Comparison of ENCODE assay signal across 8 mouse cellular contexts in genomic region chr5:98253838-98254821, GRCm38 (mm10). TPM values are rescaled to one million over a fixed set of nuclear protein-coding genes. Genes with fewer than 3 reads are reported as not detected.
DNase-seq lines count a peak whose midpoint lies in the region; ATAC-seq lines count a peak whose summit lies in the region.

Gene Fgf5, plus strand, starts transcription at chr5:98254184.

- DNase-seq in lung, postnatal 36 days, result no peak
- DNase-seq in cerebellum, postnatal 4 days (ENCODE audit: low spot score in 2 of 2), result peak; percentile 29 to 42
- DNase-seq in gastrocnemius, postnatal 14 days, result peak; percentile 24
- DNase-seq in kidney, postnatal 10 days, result peak; percentile 32
- DNase-seq in right cerebral cortex, adult 2 months (ENCODE audit: low spot score in 2 of 2), result peak; percentile 50 to 55
- no peak for DNase-seq in thymus, postnatal 36 days

- under 1% methylated on average over 65 of the region's 80 CpGs for WGBS in lung, embryonic 15.5 days
- WGBS in liver, embryonic 16.5 days (ENCODE audit: insufficient replicate concordance), result under 1% methylated on average over 79 of the region's 80 CpGs

- intact Hi-C loops in gastrocnemius, postnatal 14 days (cut with DNase I; ENCODE audit: low total_unique reads), result no loop called here

- ATAC-seq in lung, embryonic 15.5 days (ENCODE audit: borderline replicate concordance, extremely low read depth, low FRiP score, low TSS enrichment), result peak; percentile 79
- no peak for ATAC-seq in liver, embryonic 16.5 days (ENCODE audit: low read depth)

- H3K27ac ChIP-seq in lung, embryonic 15.5 days, result no peak within 1 kb of the TSS
- no peak within 1 kb of the TSS for H3K27ac ChIP-seq in liver, embryonic 16.5 days (ENCODE audit: low read length)

- peak within 1 kb of the TSS; percentile 50 for H3K4me3 ChIP-seq in lung, embryonic 15.5 days
- H3K4me3 ChIP-seq in liver, embryonic 16.5 days (ENCODE audit: low read depth, low read length), result peak within 1 kb of the TSS; percentile 41

- peaks cover 59% of the 10 kb centered on the region for H3K27me3 ChIP-seq in lung, embryonic 15.5 days
- H3K27me3 ChIP-seq in liver, embryonic 16.5 days (ENCODE audit: control insufficient read depth, insufficient read depth, low read depth, low read length), result peaks cover 36% of the 10 kb centered on the region

- H3K9me3 ChIP-seq in lung, embryonic 15.5 days, result no peaks in the 10 kb centered on the region
- no peaks in the 10 kb centered on the region for H3K9me3 ChIP-seq in liver, embryonic 16.5 days (replicated peaks; ENCODE audit: control insufficient read depth, low read length)

- H3K4me1 ChIP-seq in lung, embryonic 15.5 days, result peaks cover 16% of the 10 kb centered on the region
- H3K4me1 ChIP-seq in liver, embryonic 16.5 days (ENCODE audit: control insufficient read depth, low read depth, low read length), result no peaks in the 10 kb centered on the region; the same call in 1 of the 2 replicates

- no peaks in the 10 kb centered on the region for H3K36me3 ChIP-seq in lung, embryonic 15.5 days
- no peaks in the 10 kb centered on the region for H3K36me3 ChIP-seq in liver, embryonic 16.5 days (ENCODE audit: control insufficient read depth, insufficient read depth)

- peak within 1 kb of the TSS; percentile 94 for H3K4me2 ChIP-seq in lung, embryonic 15.5 days
- peak within 1 kb of the TSS; percentile 53 for H3K4me2 ChIP-seq in liver, embryonic 16.5 days (ENCODE audit: low read depth, low read length)

- peak within 1 kb of the TSS; percentile 40 for H3K9ac ChIP-seq in lung, embryonic 15.5 days
- H3K9ac ChIP-seq in liver, embryonic 16.5 days (ENCODE audit: low read depth, low read length), result no peak within 1 kb of the TSS

RNA-seq across cellular contexts. Expression of gene Fgf5, which starts in this region (rescaled TPM):
- 0.33 and 0.64 TPM in 2 replicates for polyA plus RNA-seq in lung, embryonic 15.5 days (2015; fragmentation: Nextera tagmentation; extraction: Ambion mirVana)
- under 1 TPM; 0.37 to 0.71 TPM for total RNA-seq in gastrocnemius, postnatal 14 days (2021)
- polyA plus RNA-seq in liver, embryonic 16.5 days (2015; fragmentation: Nextera tagmentation; extraction: Ambion mirVana), result 0.09 TPM in 1 of 2 replicates, not detected in the other

Comparison
In these comparisons a context has a peak if more than half of its experiments do, and no peak if none do; other contexts are left out.
1. Peak in ATAC-seq, H3K4me3 ChIP-seq, H3K9ac ChIP-seq and H3K4me2 ChIP-seq in lung, embryonic 15.5 days; RNA of the gene not detected or under 1 TPM.
2. Peak in DNase-seq in gastrocnemius, postnatal 14 days; RNA of the gene not detected or under 1 TPM.
3. DNase-seq: peak in cerebellum, postnatal 4 days (2 of 2), kidney, postnatal 10 days (single experiment) and right cerebral cortex, adult 2 months (2 of 2); none in lung, postnatal 36 days (single experiment) and thymus, postnatal 36 days (0 of 2).